Mouse (Mus musculus) E14TG2a.4 (cell line): ENCODE data around the gene Frmpd3.
"Not testable (repeated sequence)": the region's sequence is repeated elsewhere in the genome, so short reads cannot be mapped to it uniquely, and the experiment has no call there.

Experiments
- H3K27me3 ChIP-seq: 2 replicates; pipeline ENCODE4 v1.6.1; 2014; ENCODE audit warnings: low read length, control low read depth; ENCODE audit not compliant: insufficient read depth
- H3K36me3 ChIP-seq: 2 replicates; pipeline ENCODE4 v1.6.1; 2014; ENCODE audit warnings: low read length, control low read depth; ENCODE audit not compliant: insufficient read depth
- H3K4me1 ChIP-seq: replicated peaks from 2 replicates; pipeline ENCODE4 v1.6.1; 2014; ENCODE audit warnings: low read depth, low read length, control low read depth
- H3K4me3 ChIP-seq: replicated peaks from 2 replicates; pipeline ENCODE4 v1.5.1; 2014; ENCODE audit warnings: mild to moderate bottlenecking, low read length
- H3K9me3 ChIP-seq: 2 replicates; pipeline ENCODE4 v1.6.1; 2014; ENCODE audit warnings: low read length, control low read depth
- CTCF ChIP-seq: conservative IDR thresholded peaks from 2 replicates; pipeline ENCODE4 v1.5.1; 2014; ENCODE audit warnings: low read length
- NANOG ChIP-seq: IDR thresholded peaks from 2 replicates; pipeline ENCODE4 v1.6.1; 2014; ENCODE audit warnings: borderline replicate concordance, low read length, mixed read lengths
- POU5F1 ChIP-seq: IDR thresholded peaks from 2 replicates; pipeline ENCODE4 v1.6.1; 2014; ENCODE audit warnings: low read length, borderline replicate concordance

Frmpd3 gene

GRCm38 (mm10) chrX:140341656-140342392 lies at the start of gene Frmpd3:
TSS of gene Frmpd3 (plus strand) at chrX:140342263.
- H3K9me3 ChIP-seq = no peaks in the 10 kb centered on the region
- peaks cover 41% of the 10 kb centered on the region for H3K27me3 ChIP-seq
- peak within 1 kb of the TSS; percentile 54 for H3K4me3 ChIP-seq
- no peaks in the 10 kb centered on the region for H3K36me3 ChIP-seq
- TF ChIP-seq NANOG = no peak
- no peak for TF ChIP-seq POU5F1
- no peak for TF ChIP-seq CTCF
- H3K4me1 ChIP-seq = peaks cover 10% of the 10 kb centered on the region

- Histone ChIP-seq H3K36me3 (no peaks in the 10 kb centered on the region), H3K9me3 (no peaks in the 10 kb centered on the region), H3K4me3 (no peak overlapping the region), H3K4me1 (no peaks in the 10 kb centered on the region), H3K27me3 (no peaks in the 10 kb centered on the region)
- TF ChIP-seq NANOG = no peak
- TF ChIP-seq POU5F1 = no peak
- TF ChIP-seq CTCF = no peak
Measured at GRCm38 (mm10) chrX:140303731-140304130, 38.3 kb upstream of the Frmpd3 start.

GRCm38 (mm10) chrX:140305652-140306051 lies 36.4 kb upstream of the Frmpd3 start:
- H3K9me3 ChIP-seq = no peaks in the 10 kb centered on the region
- no peaks in the 10 kb centered on the region for H3K36me3 ChIP-seq
- peaks cover 8% of the 10 kb centered on the region for H3K4me1 ChIP-seq
- H3K4me3 ChIP-seq = no peak overlapping the region
- TF ChIP-seq NANOG (no peak), CTCF (no peak), POU5F1 (no peak)
- H3K27me3 ChIP-seq = no peaks in the 10 kb centered on the region

GRCm38 (mm10) chrX:140317931-140318330 lies 24.1 kb upstream of the Frmpd3 start:
- peaks cover 23% of the 10 kb centered on the region for H3K4me1 ChIP-seq
- no peak for TF ChIP-seq CTCF
- no peak for TF ChIP-seq POU5F1
- no peak for TF ChIP-seq NANOG
- no peaks in the 10 kb centered on the region for H3K27me3 ChIP-seq
- no peaks in the 10 kb centered on the region for H3K36me3 ChIP-seq
- H3K9me3 ChIP-seq = no peaks in the 10 kb centered on the region
- H3K4me3 ChIP-seq = no peak overlapping the region

GRCm38 (mm10) chrX:140319131-140319530 lies 22.9 kb upstream of the Frmpd3 start:
- Histone ChIP-seq H3K27me3 (no peaks in the 10 kb centered on the region), H3K4me3 (no peak overlapping the region)

GRCm38 (mm10) chrX:140320671-140321070 lies 21.4 kb upstream of the Frmpd3 start:
- H3K27me3 ChIP-seq = not testable (repeated sequence)

More at GRCm38 (mm10) chrX:140319131-140319530, 22.9 kb upstream of the Frmpd3 start:
- no peaks in the 10 kb centered on the region for H3K36me3 ChIP-seq
- TF ChIP-seq NANOG = no peak
- TF ChIP-seq CTCF = no peak
- no peak for TF ChIP-seq POU5F1
- H3K4me1 ChIP-seq = peaks cover 23% of the 10 kb centered on the region
- no peaks in the 10 kb centered on the region for H3K9me3 ChIP-seq

GRCm38 (mm10) chrX:140342393-140343163 lies 515 bp downstream of the Frmpd3 start:
- TF ChIP-seq NANOG (no peak), POU5F1 (no peak), CTCF (no peak)
- H3K27me3 ChIP-seq = peaks cover 41% of the 10 kb centered on the region
- no peaks in the 10 kb centered on the region for H3K36me3 ChIP-seq
- no peaks in the 10 kb centered on the region for H3K9me3 ChIP-seq
- peaks cover 10% of the 10 kb centered on the region for H3K4me1 ChIP-seq
- H3K4me3 ChIP-seq = peak overlapping the region; percentile 54

More at GRCm38 (mm10) chrX:140320671-140321070, 21.4 kb upstream of the Frmpd3 start:
- H3K4me1 ChIP-seq = peaks cover 23% of the 10 kb centered on the region
- H3K4me3 ChIP-seq, H3K9me3 ChIP-seq, H3K36me3 ChIP-seq: not testable (repeated sequence)

GRCm38 (mm10) chrX:140375628-140376027 lies 33.6 kb downstream of the Frmpd3 start:
- H3K36me3 ChIP-seq = no peaks in the 10 kb centered on the region
- TF ChIP-seq POU5F1 (no peak), NANOG (no peak), CTCF (no peak)
- no peaks in the 10 kb centered on the region for H3K4me1 ChIP-seq
- H3K27me3 ChIP-seq = no peaks in the 10 kb centered on the region
- no peaks in the 10 kb centered on the region for H3K9me3 ChIP-seq
- H3K4me3 ChIP-seq = no peak overlapping the region
